Mouse (Mus musculus) hindbrain, embryonic 10.5 days (tissue): ENCODE measurements at regions not wholly inside any gene's neighbourhood (a gene's known extent, or its start where the extent isn't known, plus 50 kb on each side); places are given as distances from the start of the nearest gene placed in this dataset.
A peak's percentile ranks its signal among the peaks of the same experiment; 100 is the strongest.

Experiments used
- DNase-seq: peaks from one replicate; pipeline ENCODE4 v3.0.0-alpha.2; 2017; ENCODE audit warnings: low spot score
- H3K27ac ChIP-seq: fragments of 300-500 bp; sonication (generic); 2 replicates; pipeline ENCODE4 v1.5.1; 2016; ENCODE audit warnings: mild to moderate bottlenecking, moderate library complexity
- H3K27me3 ChIP-seq: fragments of 300-500 bp; sonication (generic); 2 replicates; pipeline ENCODE4 v1.6.1; 2016; ENCODE audit warnings: mild to moderate bottlenecking; ENCODE audit not compliant: poor library complexity, insufficient read depth, severe bottlenecking
- H3K36me3 ChIP-seq: fragments of 300-500 bp; sonication (generic); 2 replicates; pipeline ENCODE4 v1.6.1; 2016; ENCODE audit warnings: mild to moderate bottlenecking, moderate library complexity
- H3K4me1 ChIP-seq: fragments of 300-500 bp; sonication (generic); replicated peaks from 2 replicates; pipeline ENCODE4 v1.6.1; 2016; ENCODE audit warnings: mild to moderate bottlenecking
- H3K4me3 ChIP-seq: fragments of 300-500 bp; sonication (generic); 2 replicates; pipeline ENCODE4 v1.5.1; 2016; ENCODE audit warnings: mild to moderate bottlenecking, moderate library complexity
- H3K9me3 ChIP-seq: fragments of 300-500 bp; sonication (generic); 2 replicates; pipeline ENCODE4 v1.6.1; 2016; ENCODE audit warnings: mild to moderate bottlenecking, moderate library complexity
- WGBS: fragments of 180-500 bp; shearing (Covaris S2); methylation state at CpG from one replicate; pipeline ENCODE4 v1.1.7; 2016; 5-methylcytosine and 5-hydroxymethylcytosine counted together

- DNase-seq: peak; percentile 44
- Histone ChIP-seq H3K9me3 (no peaks in the 10 kb centered on the region), H3K36me3 (no peaks in the 10 kb centered on the region), H3K27me3 (peaks cover 76% of the 10 kb centered on the region), H3K4me3 (peak overlapping the region; percentile 74), H3K4me1 (peaks cover 26% of the 10 kb centered on the region), H3K27ac (peak overlapping the region; percentile 82)
- WGBS: under 1% methylated on average over 108 of the region's 108 CpGs
These were observed 92.5 kb downstream of the Fam168b start for GRCm38 (mm10) chr1:34750061-34751054.

GRCm38 (mm10) chr1:34751128-34751527 lies 91.7 kb downstream of the Fam168b start:
- Histone ChIP-seq H3K4me1 (peaks cover 26% of the 10 kb centered on the region), H3K27me3 (peaks cover 70% of the 10 kb centered on the region), H3K4me3 (peak overlapping the region; percentile 74), H3K9me3 (no peaks in the 10 kb centered on the region), H3K27ac (peak overlapping the region; percentile 82; the same call in 1 of the 2 replicates), H3K36me3 (no peaks in the 10 kb centered on the region)
- no peak for DNase-seq
- 3% methylated on average over 6 of the region's 6 CpGs for WGBS

- Histone ChIP-seq H3K4me3 (no peak overlapping the region), H3K36me3 (no peaks in the 10 kb centered on the region), H3K27ac (no peak overlapping the region), H3K9me3 (no peaks in the 10 kb centered on the region), H3K4me1 (peaks cover 26% of the 10 kb centered on the region), H3K27me3 (peaks cover 56% of the 10 kb centered on the region)
- WGBS: 62% methylated on average over 5 of the region's 5 CpGs
- DNase-seq: no peak
These were observed 89.3 kb downstream of the Fam168b start for GRCm38 (mm10) chr1:34753581-34753980.

- Histone ChIP-seq H3K9me3 (no peaks in the 10 kb centered on the region), H3K4me3 (no peak overlapping the region), H3K4me1 (no peaks in the 10 kb centered on the region), H3K27ac (no peak overlapping the region), H3K36me3 (no peaks in the 10 kb centered on the region), H3K27me3 (no peaks in the 10 kb centered on the region)
- no peak for DNase-seq
- 78% methylated on average over 4 of the region's 4 CpGs for WGBS
These were observed 82.3 kb downstream of the Fam168b start for GRCm38 (mm10) chr1:34760547-34760946.

- Histone ChIP-seq H3K27me3 (no peaks in the 10 kb centered on the region), H3K27ac (no peak overlapping the region), H3K4me1 (no peaks in the 10 kb centered on the region), H3K4me3 (no peak overlapping the region), H3K36me3 (no peaks in the 10 kb centered on the region), H3K9me3 (no peaks in the 10 kb centered on the region)
- DNase-seq: no peak
These were observed 81.4 kb downstream of the Fam168b start for GRCm38 (mm10) chr1:34761436-34761835.

- Histone ChIP-seq H3K27me3 (no peaks in the 10 kb centered on the region), H3K4me1 (no peaks in the 10 kb centered on the region), H3K9me3 (no peaks in the 10 kb centered on the region), H3K4me3 (no peak overlapping the region), H3K36me3 (no peaks in the 10 kb centered on the region), H3K27ac (no peak overlapping the region)
- WGBS: 90% methylated on average over 5 of the region's 5 CpGs
- no peak for DNase-seq
These were observed 81.0 kb downstream of the Fam168b start for GRCm38 (mm10) chr1:34761870-34762269.
